Mouse (Mus musculus) ES-Bruce4 (cell line): ENCODE measurements around the gene Rara.

ENCODE experiments used
- CTCF ChIP-seq: IDR thresholded peaks from one replicate; pipeline ENCODE4 v1.8.1; 2011; ENCODE audit warnings: low read depth, low read length
- POLR2A ChIP-seq: IDR thresholded peaks from one replicate; pipeline ENCODE4 v1.8.1; 2011; ENCODE audit warnings: low read length; ENCODE audit not compliant: insufficient read depth

DNA sequence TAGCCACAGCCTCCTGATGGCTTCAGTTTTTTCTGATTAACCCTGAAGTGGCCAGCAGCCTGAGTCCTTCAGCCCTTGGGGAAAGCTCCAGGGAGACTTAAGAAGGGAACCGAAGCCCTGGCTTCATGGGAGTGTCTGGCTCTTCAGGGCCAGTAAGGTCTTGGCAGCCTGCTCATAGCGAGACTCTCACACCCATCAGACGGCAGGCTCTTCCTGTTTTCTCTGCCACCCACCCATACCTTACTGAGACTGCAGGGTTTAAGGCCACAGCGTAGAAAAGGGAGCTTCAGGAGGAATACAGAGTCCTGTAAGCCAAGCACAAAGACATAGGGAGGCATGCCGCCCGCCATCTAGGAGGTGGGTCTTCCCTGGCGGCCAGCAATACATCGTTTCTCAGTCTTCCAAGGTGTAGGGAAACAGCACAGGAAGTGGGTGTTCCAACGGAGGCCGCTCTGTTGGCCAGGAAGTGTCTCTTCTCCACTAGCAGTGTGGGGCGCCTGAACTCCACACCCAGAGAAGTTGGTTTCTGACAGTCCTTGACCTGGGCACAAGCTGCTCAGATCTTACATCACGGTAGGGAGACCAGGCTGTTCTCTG lies 27.0 kb upstream of the Rara start:
- TF ChIP-seq CTCF (no peak), POLR2A (no peak)
